Mouse (Mus musculus) stomach, embryonic 16.5 days (tissue): ENCODE results near the gene Rnf114. TPM values are rescaled to one million over a fixed set of nuclear protein-coding genes. Genes with fewer than 3 reads are reported as not detected.

Experiments
- ATAC-seq: fragments of 200-750 bp; cut with Nextera tagmentation; 2 replicates; pipeline ENCODE4 v1.8.0; 2017; ENCODE audit warnings: moderate number of reproducible peaks, moderate TSS enrichment; ENCODE audit not compliant: insufficient read depth, low FRiP score
- H3K27ac ChIP-seq: fragments of 300-500 bp; sonication (generic); 2 replicates; pipeline ENCODE4 v1.5.1; 2014; ENCODE audit warnings: low read length
- H3K27me3 ChIP-seq: fragments of 300-500 bp; sonication (generic); 2 replicates; pipeline ENCODE4 v1.6.1; 2014; ENCODE audit warnings: low read length, control low read depth, mixed read lengths; ENCODE audit not compliant: control insufficient read depth, insufficient read depth
- H3K36me3 ChIP-seq: fragments of 300-500 bp; sonication (generic); 2 replicates; pipeline ENCODE4 v1.6.1; 2014; ENCODE audit warnings: low read length; ENCODE audit not compliant: control insufficient read depth, insufficient read depth
- H3K4me1 ChIP-seq: fragments of 300-500 bp; sonication (generic); 2 replicates; pipeline ENCODE4 v1.6.1; 2014; ENCODE audit warnings: low read length, control low read depth, mixed read lengths; ENCODE audit not compliant: control insufficient read depth, insufficient read depth
- H3K4me2 ChIP-seq: fragments of 300-500 bp; sonication (generic); 2 replicates; pipeline ENCODE4 v1.6.1; 2014; ENCODE audit warnings: low read depth, low read length, mixed read lengths
- H3K4me3 ChIP-seq: fragments of 300-500 bp; sonication (generic); replicated peaks from 2 replicates; pipeline ENCODE4 v1.5.1; 2014; ENCODE audit warnings: mild to moderate bottlenecking, low read length
- H3K9ac ChIP-seq: fragments of 300-500 bp; sonication (generic); 2 replicates; pipeline ENCODE4 v1.6.1; 2014; ENCODE audit warnings: low read length
- H3K9me3 ChIP-seq: fragments of 300-500 bp; sonication (generic); replicated peaks from 2 replicates; pipeline ENCODE4 v1.6.1; 2016; ENCODE audit warnings: low read length, control low read depth; ENCODE audit not compliant: control insufficient read depth
- WGBS: fragments of 180-500 bp; shearing (Covaris S2); extraction: QIAGEN DNeasy Blood & Tissue Kit; methylation state at CpG from one replicate; pipeline ENCODE4 v1.1.7; 2014; 5-methylcytosine and 5-hydroxymethylcytosine counted together
- polyA plus RNA-seq: library from polyadenylated mRNA; unstranded; fragments of >200 nt; fragmentation: Nextera tagmentation; extraction: Ambion mirVana; gene quantifications from 2 replicates; pipeline ENCODE4 v1.2.1, GENCODE M21; 2015

Rnf114 gene
- polyA plus RNA-seq, 1 experiment from 2014 or later = 68.7 TPM

- H3K27ac ChIP-seq = peak overlapping the region; percentile 25; the same call in 1 of the 2 replicates
These were observed 54.2 kb downstream of the Rnf114 start for GRCm38 (mm10) chr2:167546447-167547195.

GRCm38 (mm10) chr2:167547444-167547843 is 55.0 kb downstream of the Rnf114 start:
- H3K27ac ChIP-seq = no peak overlapping the region
- peaks cover 18% of the 10 kb centered on the region for H3K4me1 ChIP-seq
- no peak overlapping the region for H3K4me2 ChIP-seq
- WGBS = 83% methylated on average over 8 of the region's 8 CpGs
- H3K27me3 ChIP-seq = no peaks in the 10 kb centered on the region
- H3K4me3 ChIP-seq = no peak overlapping the region
- H3K9ac ChIP-seq = no peak overlapping the region
- no peaks in the 10 kb centered on the region for H3K36me3 ChIP-seq
- ATAC-seq = no peak
- H3K9me3 ChIP-seq = no peaks in the 10 kb centered on the region

More at GRCm38 (mm10) chr2:167546447-167547195, 54.2 kb downstream of the Rnf114 start:
- no peaks in the 10 kb centered on the region for H3K27me3 ChIP-seq
- H3K9ac ChIP-seq = no peak overlapping the region
- no peak overlapping the region for H3K4me3 ChIP-seq
- H3K4me1 ChIP-seq = peaks cover 26% of the 10 kb centered on the region
- no peaks in the 10 kb centered on the region for H3K36me3 ChIP-seq
- 78% methylated on average over 18 of the region's 18 CpGs for WGBS
- H3K9me3 ChIP-seq = no peaks in the 10 kb centered on the region
- H3K4me2 ChIP-seq = no peak overlapping the region
- no peak for ATAC-seq

GRCm38 (mm10) chr2:167548961-167549360 is 56.5 kb downstream of the Rnf114 start:
- Histone ChIP-seq H3K27ac (no peak overlapping the region), H3K9ac (no peak overlapping the region), H3K4me2 (no peak overlapping the region), H3K27me3 (no peaks in the 10 kb centered on the region), H3K4me3 (no peak overlapping the region), H3K4me1 (peaks cover 9% of the 10 kb centered on the region), H3K36me3 (no peaks in the 10 kb centered on the region), H3K9me3 (no peaks in the 10 kb centered on the region)
- ATAC-seq = no peak
- WGBS = 76% methylated on average over 7 of the region's 7 CpGs

GRCm38 (mm10) chr2:167550341-167550854 is 58.0 kb downstream of the Rnf114 start:
- Histone ChIP-seq H3K27me3 (no peaks in the 10 kb centered on the region), H3K4me2 (no peak overlapping the region), H3K4me1 (peaks cover 5% of the 10 kb centered on the region; the same call in 1 of the 2 replicates), H3K27ac (no peak overlapping the region), H3K4me3 (no peak overlapping the region), H3K36me3 (no peaks in the 10 kb centered on the region), H3K9me3 (no peaks in the 10 kb centered on the region), H3K9ac (no peak overlapping the region)
- ATAC-seq = no peak
- WGBS = 62% methylated on average over 8 of the region's 8 CpGs

GRCm38 (mm10) chr2:167551342-167551920 is 59.0 kb downstream of the Rnf114 start:
- no peak overlapping the region for H3K27ac ChIP-seq
- H3K9me3 ChIP-seq = no peaks in the 10 kb centered on the region
- H3K36me3 ChIP-seq = no peaks in the 10 kb centered on the region
- no peak for ATAC-seq
- 76% methylated on average over 8 of the region's 8 CpGs for WGBS
- no peak overlapping the region for H3K9ac ChIP-seq
- H3K4me1 ChIP-seq = peaks cover 5% of the 10 kb centered on the region; the same call in 1 of the 2 replicates
- no peaks in the 10 kb centered on the region for H3K27me3 ChIP-seq
- no peak overlapping the region for H3K4me2 ChIP-seq
- no peak overlapping the region for H3K4me3 ChIP-seq

- no peak overlapping the region for H3K9ac ChIP-seq
- no peaks in the 10 kb centered on the region for H3K9me3 ChIP-seq
- H3K36me3 ChIP-seq = no peaks in the 10 kb centered on the region
- H3K4me2 ChIP-seq = no peak overlapping the region
- ATAC-seq = no peak
- no peak overlapping the region for H3K4me3 ChIP-seq
- H3K4me1 ChIP-seq = peaks cover 5% of the 10 kb centered on the region; the same call in 1 of the 2 replicates
- H3K27ac ChIP-seq = 0 out of 2 replicates have a peak overlapping the region, but pooled peaks have one; percentile 57
- H3K27me3 ChIP-seq = no peaks in the 10 kb centered on the region
- WGBS = 77% methylated on average over 4 of the region's 4 CpGs
These were observed 59.8 kb downstream of the Rnf114 start for GRCm38 (mm10) chr2:167552292-167552691.

- no peak overlapping the region for H3K9ac ChIP-seq
- H3K36me3 ChIP-seq = no peaks in the 10 kb centered on the region
- no peaks in the 10 kb centered on the region for H3K9me3 ChIP-seq
- ATAC-seq = peak; percentile 59; the same call in 1 of the 2 replicates
- WGBS = 23% methylated on average over 11 of the region's 11 CpGs
- no peak overlapping the region for H3K4me3 ChIP-seq
- no peaks in the 10 kb centered on the region for H3K27me3 ChIP-seq
- H3K4me1 ChIP-seq = peaks cover 5% of the 10 kb centered on the region; the same call in 1 of the 2 replicates
- H3K27ac ChIP-seq = peak overlapping the region; percentile 57
- H3K4me2 ChIP-seq = no peak overlapping the region
These were observed 60.5 kb downstream of the Rnf114 start for GRCm38 (mm10) chr2:167552927-167553402.

GRCm38 (mm10) chr2:167555766-167556165 is 63.3 kb downstream of the Rnf114 start:
- no peak for ATAC-seq
- no peak overlapping the region for H3K9ac ChIP-seq
- no peaks in the 10 kb centered on the region for H3K9me3 ChIP-seq
- H3K27ac ChIP-seq = no peak overlapping the region
- no peak overlapping the region for H3K4me2 ChIP-seq
- H3K27me3 ChIP-seq = no peaks in the 10 kb centered on the region
- WGBS = 86% methylated on average over 5 of the region's 5 CpGs
- no peak overlapping the region for H3K4me3 ChIP-seq
- peaks cover 13% of the 10 kb centered on the region for H3K4me1 ChIP-seq
- H3K36me3 ChIP-seq = no peaks in the 10 kb centered on the region

GRCm38 (mm10) chr2:167559413-167559812 is 67.0 kb downstream of the Rnf114 start:
- Histone ChIP-seq H3K4me2 (peak overlapping the region; percentile 39), H3K4me1 (peaks cover 23% of the 10 kb centered on the region), H3K36me3 (no peaks in the 10 kb centered on the region), H3K9me3 (no peaks in the 10 kb centered on the region), H3K27me3 (no peaks in the 10 kb centered on the region), H3K27ac (no peak overlapping the region), H3K4me3 (no peak overlapping the region), H3K9ac (peak overlapping the region; percentile 64)
- WGBS = 11% methylated on average over 27 of the region's 27 CpGs
- ATAC-seq = no peak
